ENCODE assay signal across 9 mouse cellular contexts in genomic region chr17:78895394-78895793, GRCm38 (mm10). TPM values are rescaled to one million over a fixed set of nuclear protein-coding genes. Genes with fewer than 3 reads are reported as not detected.
A peak's percentile ranks its signal among the peaks of the same experiment; 100 is the strongest.
DNase-seq lines count a peak whose midpoint lies in the region; ATAC-seq lines count a peak whose summit lies in the region.
"Had no signal": no experiment of that assay in that cellular context is flagged by ENCODE, and none has a peak within 500 bp of the region (broad histone marks: within the 10 kb centered on the region; RNA-seq: fewer than 3 reads in every experiment).

No protein-coding gene starts in this region.

- H3K27ac ChIP-seq in heart, embryonic 15.5 days, result no peak overlapping the region

- no peaks in the 10 kb centered on the region for H3K9me3 ChIP-seq in heart, embryonic 15.5 days (replicated peaks)
- H3K9me3 ChIP-seq: G1E had no signal

- H3K27me3 ChIP-seq in heart, embryonic 15.5 days, result no peaks in the 10 kb centered on the region

- DNase-seq in cerebellum, postnatal 10 days, result peak; percentile 63 to 68
- DNase-seq in cerebellum, adult 11 months, result no peak
- peak; percentile 70 for DNase-seq in 3T3-L1 (ENCODE audit: low read depth, low spot score)
- DNase-seq in brain, adult 2 months (ENCODE audit: low read depth, low spot score), result peak; percentile 87
- peak; percentile 36 for DNase-seq in layer of hippocampus, adult 9-11 months
- DNase-seq in mesoderm, embryonic 11.5 days (ENCODE audit: low read depth, low spot score), result peak; percentile 58
- peak; percentile 17 for DNase-seq in thymus, postnatal 25 days

- H3K4me1 ChIP-seq in heart, embryonic 15.5 days (replicated peaks), result peaks cover 7% of the 10 kb centered on the region; the same call in 1 of the 2 replicates

- H3K4me3 ChIP-seq in heart, embryonic 15.5 days, result peak overlapping the region; percentile 29; the same call in 1 of the 2 replicates

- peak overlapping the region; percentile 57 for H3K4me2 ChIP-seq in heart, embryonic 15.5 days

- H3K36me3 ChIP-seq in heart, embryonic 15.5 days, result no peaks in the 10 kb centered on the region
- H3K36me3 ChIP-seq: G1E had no signal

- WGBS in heart, embryonic 15.5 days, result 19% methylated on average over 8 of the region's 8 CpGs

- no peak for ATAC-seq in heart, embryonic 15.5 days (replicated peaks; ENCODE audit: insufficient number of reproducible peaks, insufficient read depth, low FRiP score, low read depth)

- H3K9ac ChIP-seq in heart, embryonic 15.5 days, result 0 out of 2 replicates have a peak overlapping the region, but pooled peaks have one; percentile 25

RNA-seq across cellular contexts. Expression of gene Sult6b1, which starts 11.4 kb away (rescaled TPM):
- polyA plus RNA-seq in heart, embryonic 15.5 days (2015; fragmentation: Nextera tagmentation; extraction: Ambion mirVana), result 0.14 and 0.16 TPM in 2 replicates
- polyA plus RNA-seq: G1E had no signal

RNA-seq across cellular contexts. Expression of gene Eif2ak2, which starts 13.0 kb away (rescaled TPM):
- polyA plus RNA-seq in heart, embryonic 15.5 days (2015; fragmentation: Nextera tagmentation; extraction: Ambion mirVana), result 9.7 and 11.8 TPM in 2 replicates

RNA-seq across cellular contexts. Expression of gene Cebpzos, which starts 20.9 kb away (rescaled TPM):
- 74.8 and 89.6 TPM in 2 replicates for polyA plus RNA-seq in heart, embryonic 15.5 days (2015; fragmentation: Nextera tagmentation; extraction: Ambion mirVana)

RNA-seq across cellular contexts. Expression of gene Cebpz, which starts 41.5 kb away (rescaled TPM):
- 27.2 and 33.3 TPM in 2 replicates for polyA plus RNA-seq in heart, embryonic 15.5 days (2015; fragmentation: Nextera tagmentation; extraction: Ambion mirVana)

RNA-seq across cellular contexts. Expression of gene Ndufaf7, which starts 41.5 kb away (rescaled TPM):
- polyA plus RNA-seq in heart, embryonic 15.5 days (2015; fragmentation: Nextera tagmentation; extraction: Ambion mirVana), result 57.2 and 58.0 TPM in 2 replicates
